Mouse (Mus musculus) embryonic stem cell, embryonic (primary cell): Measurements from ENCODE around the gene Atg101.

Experiments used
- CTCF ChIA-PET, 4 experiments: fragments of 300-600 bp in 2 of 4; fragments of 350-600 bp in 2 of 4; sonication (Branson Sonifier 250); formaldehyde crosslinking; loops; one replicate each; lab custom pipeline; 2022; ENCODE audit warnings: inconsistent platforms in 2 of 4; lab: Charles Lee
- POLR2A ChIA-PET, 4 experiments: fragments of 300-600 bp in 2 of 4; fragments of 350-600 bp in 2 of 4; sonication (Branson Sonifier 250); formaldehyde crosslinking; loops; one replicate each; lab custom pipeline; 2022; ENCODE audit warnings: antibody characterized with exemption in 4 of 4, inconsistent platforms in 1 of 4; lab: Charles Lee

Atg101 gene

GRCm38 (mm10) chr15:101283911-101284750 lies at the start of gene Atg101:
Gene Atg101, plus strand, starts transcription at chr15:101284272.
- ChIA-PET POLR2A (interaction anchor here (0.7 to 16.9 kb wide), 41 partner anchors 7 to 789 kb away, joined by 3 to 268 read pairs (median 5); partner anchors contain the start of genes 6030408B16Rik (in 1 of the 4), Eif4b (in 1 of the 4) and Nr4a1 (in 1 of the 4)), CTCF (interaction anchor here (0.6 to 3.2 kb wide), 37 partner anchors 9 to 824 kb away, joined by 3 to 22 read pairs (median 4); partner anchors contain the start of gene 6030408B16Rik (in 2 of the 4))

- CTCF ChIA-PET, result interaction anchor here (0.6 to 6.5 kb wide), 28 partner anchors 9 to 1980 kb away, joined by 3 to 70 read pairs (median 4); partner anchors contain the start of genes Grasp (in 2 of the 4) and Nr4a1 (in 1 of the 4)
- POLR2A ChIA-PET, result interaction anchor here (0.5 to 12.8 kb wide), 61 partner anchors 7 to 1942 kb away, joined by 3 to 241 read pairs (median 4); partner anchors contain the start of genes Grasp (in 2 of the 4), Acvr1b (in 1 of the 4), Atp5g2 (in 1 of the 4) and Nr4a1 (in 1 of the 4)
These were observed 49.3 kb upstream of the Atg101 start for GRCm38 (mm10) chr15:101234611-101235341.

GRCm38 (mm10) chr15:101235342-101235698 lies 48.8 kb upstream of the Atg101 start:
- ChIA-PET CTCF (interaction anchor here (0.6 to 6.5 kb wide), 26 partner anchors 9 to 1980 kb away, joined by 3 to 70 read pairs (median 4); partner anchors contain the start of genes Grasp (in 2 of the 4) and Nr4a1 (in 1 of the 4)), POLR2A (interaction anchor here (0.5 to 12.8 kb wide), 51 partner anchors 10 to 1942 kb away, joined by 3 to 241 read pairs (median 4); partner anchors contain the start of genes Grasp (in 2 of the 4), Atp5g2 (in 1 of the 4) and Nr4a1 (in 1 of the 4))

GRCm38 (mm10) chr15:101235728-101236327 lies 48.2 kb upstream of the Atg101 start:
- CTCF ChIA-PET, result interaction anchor here (0.6 to 6.5 kb wide), 27 partner anchors 10 to 1138 kb away, joined by 3 to 70 read pairs (median 4); partner anchors contain the start of genes Grasp (in 2 of the 4) and Nr4a1 (in 1 of the 4)
- POLR2A ChIA-PET, result interaction anchor here (0.6 to 12.8 kb wide), 45 partner anchors 10 to 1941 kb away, joined by 3 to 241 read pairs (median 4); partner anchors contain the start of genes Grasp (in 2 of the 4), Atp5g2 (in 1 of the 4) and Nr4a1 (in 1 of the 4)

- POLR2A ChIA-PET, result interaction anchor here (0.6 to 12.8 kb wide), 14 partner anchors 8 to 621 kb away, joined by 3 to 241 read pairs (median 5); partner anchors contain the start of genes Grasp (in 3 of the 4) and Dazap2 (in 1 of the 4)
- CTCF ChIA-PET, result interaction anchor here (0.6 to 6.5 kb wide), 21 partner anchors 8 to 776 kb away, joined by 3 to 140 read pairs (median 5); partner anchors contain the start of genes Grasp (in 2 of the 4) and Nr4a1 (in 1 of the 4)
These were observed 47.2 kb upstream of the Atg101 start for GRCm38 (mm10) chr15:101236878-101237277.

- ChIA-PET CTCF (interaction anchor here (0.5 to 6.5 kb wide), 29 partner anchors 8 to 745 kb away, joined by 3 to 140 read pairs (median 5); partner anchors contain the start of genes Atg101 (in 1 of the 4) and Grasp (in 1 of the 4)), POLR2A (interaction anchor here (0.6 to 12.8 kb wide), 20 partner anchors 7 to 258 kb away, joined by 3 to 241 read pairs (median 4); partner anchors contain the start of gene Grasp (in 3 of the 4))
These were observed 45.1 kb upstream of the Atg101 start for GRCm38 (mm10) chr15:101238885-101239511.

- POLR2A ChIA-PET, result interaction anchor here in 3 of 4 experiments (0.6 to 12.8 kb wide), 14 partner anchors 8 to 76 kb away, joined by 3 to 241 read pairs (median 10); partner anchors contain the start of gene Grasp (in 2 of the 3)
These were observed 44.3 kb upstream of the Atg101 start for GRCm38 (mm10) chr15:101239821-101240220.

GRCm38 (mm10) chr15:101240799-101241204 lies 43.3 kb upstream of the Atg101 start:
- ChIA-PET POLR2A (interaction anchor here (0.5 to 12.8 kb wide), 54 partner anchors 8 to 1008 kb away, joined by 3 to 241 read pairs (median 4); partner anchors contain the start of genes Grasp (in 3 of the 4), Atg101 (in 2 of the 4) and Acvr1b (in 1 of the 4)), CTCF (interaction anchor here (0.5 to 6.3 kb wide), 129 partner anchors 9 to 1269 kb away, joined by 3 to 140 read pairs (median 4); partner anchors contain the start of genes Atg101 (in 3 of the 4), Grasp (in 3 of the 4) and 6030408B16Rik (in 1 of the 4))

More at GRCm38 (mm10) chr15:101239821-101240220, 44.3 kb upstream of the Atg101 start:
- CTCF ChIA-PET, result interaction anchor here (0.5 to 6.5 kb wide), 20 partner anchors 8 to 494 kb away, joined by 3 to 140 read pairs (median 8); partner anchors contain the start of gene Grasp (in 1 of the 4)

GRCm38 (mm10) chr15:101241236-101241635 lies 42.8 kb upstream of the Atg101 start:
- POLR2A ChIA-PET, result interaction anchor here (0.6 to 12.8 kb wide), 52 partner anchors 9 to 743 kb away, joined by 3 to 241 read pairs (median 4); partner anchors contain the start of genes Grasp (in 3 of the 4), Atg101 (in 2 of the 4) and Acvr1b (in 1 of the 4)
- CTCF ChIA-PET, result interaction anchor here (0.5 to 6.3 kb wide), 105 partner anchors 8 to 1118 kb away, joined by 3 to 140 read pairs (median 5); partner anchors contain the start of genes Atg101 (in 3 of the 4), Grasp (in 3 of the 4) and 6030408B16Rik (in 1 of the 4)

GRCm38 (mm10) chr15:101241853-101242252 lies 42.2 kb upstream of the Atg101 start:
- ChIA-PET CTCF (interaction anchor here (0.5 to 6.3 kb wide), 36 partner anchors 8 to 433 kb away, joined by 3 to 140 read pairs (median 6); partner anchors contain the start of genes Grasp (in 2 of the 4), 6030408B16Rik (in 1 of the 4) and Atg101 (in 1 of the 4)), POLR2A (interaction anchor here (0.7 to 12.8 kb wide), 27 partner anchors 8 to 75 kb away, joined by 3 to 241 read pairs (median 7); partner anchors contain the start of genes Grasp (in 3 of the 4), Atg101 (in 1 of the 4) and Nr4a1 (in 1 of the 4))

- ChIA-PET CTCF (interaction anchor here (0.6 to 6.3 kb wide), 52 partner anchors 9 to 464 kb away, joined by 3 to 140 read pairs (median 4); partner anchors contain the start of genes Atg101 (in 3 of the 4), Grasp (in 2 of the 4), 6030408B16Rik (in 1 of the 4) and Acvr1b (in 1 of the 4)), POLR2A (interaction anchor here in 3 of 4 experiments (0.6 to 12.8 kb wide), 28 partner anchors 8 to 81 kb away, joined by 3 to 241 read pairs (median 4); partner anchors contain the start of genes Grasp (in 3 of the 3), Atg101 (in 2 of the 3) and Nr4a1 (in 1 of the 3))
These were observed 41.4 kb upstream of the Atg101 start for GRCm38 (mm10) chr15:101242645-101243044.

GRCm38 (mm10) chr15:101244012-101244411 lies 40.1 kb upstream of the Atg101 start:
- POLR2A ChIA-PET, result interaction anchor here in 2 of 4 experiments (1.2 to 6.6 kb wide), 8 partner anchors 10 to 73 kb away, joined by 4 to 39 read pairs (median 10); partner anchors contain the start of genes Atg101 (in 1 of the 2) and Grasp (in 1 of the 2)
- CTCF ChIA-PET, result interaction anchor here in 1 of 4 experiments (1.6 kb wide), 1 partner anchor 72 kb away, joined by 4 read pairs; no protein-coding TSS in a partner anchor

GRCm38 (mm10) chr15:101246231-101247154 lies 37.6 kb upstream of the Atg101 start:
- CTCF ChIA-PET, result interaction anchor here (0.6 to 2.0 kb wide), 35 partner anchors 8 to 1196 kb away, joined by 3 to 23 read pairs (median 4); partner anchors contain the start of genes 6030408B16Rik (in 1 of the 4) and Nr4a1 (in 1 of the 4)
- POLR2A ChIA-PET, result interaction anchor here (0.6 to 6.6 kb wide), 78 partner anchors 8 to 1462 kb away, joined by 3 to 39 read pairs (median 5); partner anchors contain the start of genes Grasp (in 3 of the 4), Atg101 (in 2 of the 4), Acvr1b (in 1 of the 4) and Dazap2 (in 1 of the 4)
